Mouse (Mus musculus): ENCODE data around the gene Zfp119b.

GRCm38 (mm10) chr17:55931553-55932502, 17.5 kb downstream of the Zfp119b start:
- TF ChIP-seq CTCF (IDR thresholded peaks at IDR 0.05) (peak; percentile 55), EP300 (IDR thresholded peaks at IDR 0.05) (no peak)
